Mouse (Mus musculus) inflammation-experienced regulatory T-cells (primary cell): ENCODE data around the gene Mfsd7a. TPM values are rescaled to one million over a fixed set of nuclear protein-coding genes. Genes with fewer than 3 reads are reported as not detected.

Source experiments
- polyA plus RNA-seq, 2 experiments: library from polyadenylated mRNA; unstranded; fragments of 100-300 nt; shearing (Covaris generic); gene quantifications; one replicate each; pipeline ENCODE4 v1.2.1; 2017

The Mfsd7a gene
- not detected for polyA plus RNA-seq

GRCm38 (mm10) chr5:108448785-108449668, at the start of gene Mfsd7a:
Mfsd7a (minus strand) TSS chr5:108448891.

DNA sequence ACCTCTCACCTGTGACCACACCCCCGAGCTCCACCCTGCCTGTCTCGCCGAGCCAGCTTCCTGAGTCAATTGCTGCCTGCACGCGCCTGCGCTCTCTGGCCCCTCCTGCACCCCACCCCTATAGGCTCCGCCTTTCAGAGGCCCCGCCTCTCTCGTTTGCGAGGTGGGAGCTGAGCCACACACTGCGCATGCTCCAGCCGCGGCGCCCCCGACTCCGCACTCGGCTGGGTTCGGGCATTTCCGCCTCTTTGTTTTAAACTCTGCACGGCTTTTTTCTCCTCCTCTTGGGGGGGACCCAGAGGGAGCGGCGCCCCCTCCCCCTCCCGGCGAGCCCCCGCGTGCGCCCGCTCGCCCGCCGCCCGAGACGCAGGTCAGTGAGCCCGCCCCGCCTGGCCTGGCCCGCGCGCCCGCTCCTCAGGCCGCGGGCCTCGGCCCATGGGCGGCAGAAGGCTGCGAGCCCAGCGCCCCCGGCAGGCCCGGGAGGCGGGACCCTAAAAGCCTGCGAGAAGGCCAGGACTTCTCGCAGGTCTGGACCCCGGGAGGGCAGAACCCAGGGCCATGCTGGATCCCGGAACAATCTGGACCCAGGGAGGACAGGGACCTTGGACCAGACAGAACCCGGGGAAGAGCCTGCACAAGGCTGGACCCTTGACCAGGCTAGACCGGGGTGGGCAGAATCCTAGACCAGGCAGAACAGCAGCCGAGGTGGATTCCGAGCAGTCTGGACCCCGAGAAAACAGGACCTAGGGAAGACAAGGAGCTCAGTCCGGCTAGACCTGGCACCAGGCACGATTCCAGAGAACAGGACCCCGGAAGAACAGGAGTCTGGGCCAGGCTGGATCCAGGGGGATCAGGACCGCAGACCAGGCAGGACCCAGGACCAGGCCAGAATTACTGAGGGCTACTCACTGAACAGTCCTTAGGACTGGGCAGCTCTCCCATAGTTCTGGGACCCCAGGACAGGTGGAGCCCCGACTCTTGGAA, 12.7 kb upstream of the Mfsd7a start, which contains the start of gene Pcgf3:
Pcgf3 (plus strand) TSS at position 151 of the 984 bp plus-strand sequence.

GRCm38 (mm10) chr5:108433804-108434587, 14.7 kb downstream of the Mfsd7a start, which contains the start of gene Atp5k:
Atp5k (minus strand) TSS chr5:108434448.

Other genes with a start within 250 kb of the Mfsd7a start
- 10 to 100 TPM; 55.2 to 60.3 TPM for gene Dr1, start 180.0 kb downstream of the Mfsd7a start, polyA plus RNA-seq
- 1 to 10 TPM; 3.5 to 5.8 TPM for gene Pigg, start 136.3 kb downstream of the Mfsd7a start, polyA plus RNA-seq
- gene Gm42517, start 81.0 kb downstream of the Mfsd7a start, polyA plus RNA-seq = not detected
- gene Pde6b, start 60.5 kb downstream of the Mfsd7a start, polyA plus RNA-seq = 1 to 10 TPM in 1 of 2 experiments, under 1 TPM in 1; 0.76 to 2.3 TPM
- 100 to 1,000 TPM; 124 to 148 TPM for gene Atp5k, start 14.4 kb downstream of the Mfsd7a start, polyA plus RNA-seq
- gene Pcgf3, start 12.3 kb upstream of the Mfsd7a start, polyA plus RNA-seq = 10 to 100 TPM; 11.6 to 23.0 TPM
- gene Cplx1, start 101.1 kb upstream of the Mfsd7a start, polyA plus RNA-seq = not detected
- 100 to 1,000 TPM; 130 to 159 TPM for gene Gak, start 180.9 kb upstream of the Mfsd7a start, polyA plus RNA-seq
- 10 to 100 TPM; 37.3 to 38.5 TPM for gene Tmem175, start 180.9 kb upstream of the Mfsd7a start, polyA plus RNA-seq
- 10 to 100 TPM; 42.1 to 43.8 TPM for gene Idua, start 211.4 kb upstream of the Mfsd7a start, polyA plus RNA-seq
- 10 to 100 TPM; 18.4 to 21.3 TPM for gene Dgkq, start 220.8 kb upstream of the Mfsd7a start, polyA plus RNA-seq
- gene Slc26a1, start 226.7 kb upstream of the Mfsd7a start, polyA plus RNA-seq = under 1 TPM; 0.08 to 0.17 TPM
- 1 to 10 TPM; 2.1 to 6.7 TPM for gene Fgfrl1, start 243.5 kb upstream of the Mfsd7a start, polyA plus RNA-seq